19 mouse cellular contexts compared by ENCODE assay signal in the genomic region with DNA sequence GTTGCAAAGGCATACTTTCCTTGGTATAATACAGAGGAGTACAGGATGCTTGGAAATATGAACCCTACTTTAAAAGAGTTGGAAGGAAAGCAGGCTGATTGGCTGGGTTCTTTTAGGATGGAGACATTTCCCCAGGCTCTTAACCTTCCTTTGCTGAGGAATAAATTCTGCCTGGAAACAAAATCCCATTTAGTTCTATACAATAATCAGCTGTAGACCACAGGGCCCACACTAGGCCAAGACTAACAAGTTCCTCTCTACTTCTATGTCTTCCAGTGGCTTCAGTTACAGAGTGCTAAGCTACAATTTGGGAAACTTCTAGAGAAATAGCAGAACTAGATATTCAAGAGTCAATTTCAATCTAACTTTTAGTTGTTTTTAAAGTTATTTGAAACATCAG.
"Had no signal": no experiment of that assay in that cellular context is flagged by ENCODE, and none has a peak within 500 bp of the region (broad histone marks: within the 10 kb centered on the region; RNA-seq: fewer than 3 reads in every experiment).

No protein-coding gene starts in this region.

- H3K4me2 ChIP-seq: lung, embryonic 14.5 days; midbrain, embryonic 12.5 days; neural tube, embryonic 13.5 days; neural tube, embryonic 15.5 days had no signal

- DNase-seq: lung, adult 18-20 months; lung, embryonic 14.5 days; lung, postnatal 10 days; lung, postnatal 4 days; midbrain, embryonic 14.5 days; retina, postnatal 1 day; right cerebral cortex, adult 18-20 months; right cerebral cortex, postnatal 25 days; right cerebral cortex, postnatal 4 days; spleen, adult 18-20 months; thymus, adult 18-20 months; thymus, postnatal 25 days; thymus, postnatal 4 days had no signal

- H3K9me3 ChIP-seq: midbrain, embryonic 10.5 days; midbrain, embryonic 12.5 days; neural tube, embryonic 13.5 days; neural tube, embryonic 15.5 days had no signal

- H3K4me3 ChIP-seq: midbrain, embryonic 10.5 days; midbrain, embryonic 12.5 days; myocyte; neural tube, embryonic 13.5 days; neural tube, embryonic 15.5 days had no signal

- H3K27ac ChIP-seq: midbrain, embryonic 10.5 days; midbrain, embryonic 12.5 days; neural tube, embryonic 13.5 days; neural tube, embryonic 15.5 days had no signal

- H3K4me1 ChIP-seq: midbrain, embryonic 10.5 days; midbrain, embryonic 12.5 days; neural tube, embryonic 13.5 days; neural tube, embryonic 15.5 days had no signal

- H3K27me3 ChIP-seq: midbrain, embryonic 12.5 days; neural tube, embryonic 13.5 days; neural tube, embryonic 15.5 days had no signal

- H3K9ac ChIP-seq: lung, embryonic 14.5 days; midbrain, embryonic 12.5 days; neural tube, embryonic 13.5 days; neural tube, embryonic 15.5 days had no signal

- H3K36me3 ChIP-seq: midbrain, embryonic 10.5 days; midbrain, embryonic 12.5 days; neural tube, embryonic 13.5 days; neural tube, embryonic 15.5 days had no signal

- ATAC-seq: midbrain, embryonic 16.5 days had no signal
